Mouse (Mus musculus): ENCODE data around the gene Clstn3.
"Not testable (repeated sequence)": the region's sequence is repeated elsewhere in the genome, so short reads cannot be mapped to it uniquely, and the experiment has no call there.

Clstn3 gene

GRCm38 (mm10) chr6:124464305-124465271, at the start of gene Clstn3:
Clstn3 (minus strand) TSS chr6:124464794.
- DNase-seq (ENCODE audit: extremely low read depth, low read depth, low spot score), result no peak

- DNase-seq (ENCODE audit: extremely low read depth, low read depth, low spot score), result no peak
Observed at GRCm38 (mm10) chr6:124512355-124512836, 47.8 kb upstream of the Clstn3 start, which contains the start of gene C1ra. C1ra (plus strand) TSS chr6:124512405.

- DNase-seq (ENCODE audit: extremely low read depth, low read depth, low spot score), result no peak
Observed at GRCm38 (mm10) chr6:124511936-124512335, 47.3 kb upstream of the Clstn3 start.

GRCm38 (mm10) chr6:124509192-124509591, 44.6 kb upstream of the Clstn3 start:
- not testable (repeated sequence) for DNase-seq (ENCODE audit: extremely low read depth, low read depth, low spot score)

GRCm38 (mm10) chr6:124508292-124508691, 43.7 kb upstream of the Clstn3 start:
- no peak for DNase-seq (ENCODE audit: extremely low read depth, low read depth, low spot score)

GRCm38 (mm10) chr6:124506991-124507390, 42.4 kb upstream of the Clstn3 start:
- no peak for DNase-seq (ENCODE audit: extremely low read depth, low read depth, low spot score)

GRCm38 (mm10) chr6:124505028-124505427, 40.4 kb upstream of the Clstn3 start:
- DNase-seq (ENCODE audit: extremely low read depth, low read depth, low spot score), result no peak

GRCm38 (mm10) chr6:124502021-124502420, 37.4 kb upstream of the Clstn3 start:
- no peak for DNase-seq (ENCODE audit: extremely low read depth, low read depth, low spot score)

- no peak for DNase-seq (ENCODE audit: extremely low read depth, low read depth, low spot score)
Observed at GRCm38 (mm10) chr6:124501473-124501872, 36.9 kb upstream of the Clstn3 start.

GRCm38 (mm10) chr6:124499914-124500566, 35.4 kb upstream of the Clstn3 start:
- no peak for DNase-seq (ENCODE audit: extremely low read depth, low read depth, low spot score)

- no peak for DNase-seq (ENCODE audit: extremely low read depth, low read depth, low spot score)
Observed at GRCm38 (mm10) chr6:124496054-124496453, 31.5 kb upstream of the Clstn3 start.

GRCm38 (mm10) chr6:124493886-124494285, 29.3 kb upstream of the Clstn3 start:
- no peak for DNase-seq (ENCODE audit: extremely low read depth, low read depth, low spot score)

GRCm38 (mm10) chr6:124492842-124493561, 28.4 kb upstream of the Clstn3 start, which contains the start of gene C1rl:
C1rl (plus strand) TSS chr6:124493113.
- no peak for DNase-seq (ENCODE audit: extremely low read depth, low read depth, low spot score)

- no peak for DNase-seq (ENCODE audit: extremely low read depth, low read depth, low spot score)
Observed at GRCm38 (mm10) chr6:124491427-124491826, 26.8 kb upstream of the Clstn3 start.

GRCm38 (mm10) chr6:124488952-124489351, 24.4 kb upstream of the Clstn3 start:
- no peak for DNase-seq (ENCODE audit: extremely low read depth, low read depth, low spot score)

- no peak for DNase-seq (ENCODE audit: extremely low read depth, low read depth, low spot score)
Observed at GRCm38 (mm10) chr6:124487509-124487908, 22.9 kb upstream of the Clstn3 start.

- DNase-seq (ENCODE audit: extremely low read depth, low read depth, low spot score), result no peak
Observed at GRCm38 (mm10) chr6:124485414-124486144, 21.0 kb upstream of the Clstn3 start.

GRCm38 (mm10) chr6:124484851-124485250, 20.3 kb upstream of the Clstn3 start:
- DNase-seq (ENCODE audit: extremely low read depth, low read depth, low spot score), result no peak

GRCm38 (mm10) chr6:124483831-124484230, 19.2 kb upstream of the Clstn3 start:
- not testable (repeated sequence) for DNase-seq (ENCODE audit: extremely low read depth, low read depth, low spot score)

GRCm38 (mm10) chr6:124481571-124481970, 17.0 kb upstream of the Clstn3 start:
- no peak for DNase-seq (ENCODE audit: extremely low read depth, low read depth, low spot score)
